1 mouse cellular context compared by ENCODE assay signal in the genomic region with DNA sequence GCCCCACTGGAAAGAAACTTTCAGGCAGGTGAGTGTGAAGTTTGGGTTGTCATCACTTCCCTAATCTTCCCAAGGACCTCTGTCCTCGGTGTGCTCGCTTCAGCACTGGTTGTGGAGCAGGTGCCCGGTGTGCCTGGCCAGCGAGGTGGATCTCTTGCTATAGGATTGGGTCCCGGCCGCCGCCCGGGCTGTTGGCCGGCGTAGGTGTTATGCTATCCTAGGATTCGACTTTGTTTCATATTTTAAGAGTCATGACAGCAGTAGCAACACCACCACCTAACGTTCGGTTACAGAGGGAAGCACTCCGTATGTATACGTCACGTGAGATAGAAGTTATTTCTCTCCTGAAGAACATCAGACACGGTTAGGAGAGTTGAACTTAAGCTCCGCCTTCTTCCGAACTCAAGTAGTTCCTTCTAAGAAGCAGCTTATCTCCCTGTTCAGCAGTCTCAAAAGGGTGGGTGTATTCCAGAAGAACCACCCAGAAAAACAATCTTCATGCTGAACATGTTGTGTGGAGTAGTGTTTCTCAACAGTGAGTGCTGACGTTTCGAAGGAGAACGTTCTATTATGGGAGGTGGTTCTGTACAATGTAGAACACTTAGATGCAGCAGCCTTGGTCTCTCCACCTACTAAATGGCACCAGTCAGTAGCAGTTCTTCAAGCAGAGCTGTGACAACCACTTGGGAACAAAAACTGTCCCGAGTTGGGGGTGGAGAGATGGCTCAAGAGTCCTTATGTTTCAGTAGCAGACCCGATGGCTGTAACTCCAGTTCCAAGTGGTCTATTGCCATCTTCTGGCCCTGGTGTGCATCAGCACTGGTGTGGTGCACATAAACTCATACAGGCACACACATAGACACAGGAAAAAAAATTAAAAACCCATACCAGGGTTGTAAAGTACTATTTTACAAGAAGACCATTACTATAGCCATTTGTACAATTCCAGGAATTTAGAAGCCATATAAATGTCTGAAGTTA.
TF ChIP-seq lines count a peak whose summit lies in the region.

No protein-coding gene starts in this region.

TF ChIP-seq in CH12.LX, 34 proteins besides CTCF, POLR2A, EP300 and RAD21:
- TF ChIP-seq KAT2A (IDR thresholded peaks at IDR 0.05; ENCODE audit: insufficient replicate concordance, low read length) (no peak), ELF1 (IDR thresholded peaks at IDR 0.05; ENCODE audit: low read depth, low read length) (no peak), CHD2 (IDR thresholded peaks at IDR 0.05; ENCODE audit: low read length) (no peak), MAZ (IDR thresholded peaks at IDR 0.05; ENCODE audit: low read depth, low read length) (no peak), SIN3A (IDR thresholded peaks at IDR 0.05; ENCODE audit: low read length) (no peak), NELFE (IDR thresholded peaks at IDR 0.05; ENCODE audit: low read depth, low read length) (no peak), ZNF384 (IDR thresholded peaks at IDR 0.05; ENCODE audit: low read depth, low read length) (no peak), E2F4 (IDR thresholded peaks at IDR 0.05; ENCODE audit: insufficient replicate concordance, low read depth, low read length) (no peak; the same call in 1 of the 2 replicates), USF1 (IDR thresholded peaks at IDR 0.05; ENCODE audit: low read depth, low read length) (no peak; the same call in 1 of the 2 replicates), NRF1 (IDR thresholded peaks at IDR 0.05; ENCODE audit: low read depth, low read length) (no peak), GABPA (IDR thresholded peaks at IDR 0.05; ENCODE audit: insufficient replicate concordance, low read depth, low read length) (no peak), JUND (conservative IDR thresholded peaks at IDR 0.05; ENCODE audit: low read depth, low read length) (no peak), MXI1 (IDR thresholded peaks at IDR 0.05; ENCODE audit: low read depth, low read length) (peak; percentile 86), SMC3 (IDR thresholded peaks at IDR 0.05; ENCODE audit: low read depth, low read length) (no peak), MEF2A (IDR thresholded peaks at IDR 0.05; ENCODE audit: borderline replicate concordance, low read depth, low read length) (no peak), ZMIZ1 (IDR thresholded peaks at IDR 0.05; ENCODE audit: low read depth, low read length) (no peak), UBTF (IDR thresholded peaks at IDR 0.05; ENCODE audit: low read depth, low read length) (no peak), RCOR1 (conservative IDR thresholded peaks at IDR 0.05; ENCODE audit: low read depth, low read length) (no peak), TCF12 (IDR thresholded peaks at IDR 0.05; ENCODE audit: low read depth, low read length) (no peak), BHLHE40 (IDR thresholded peaks at IDR 0.05; ENCODE audit: low read depth, low read length) (peak; percentile 93), MAFK (IDR thresholded peaks at IDR 0.05; ENCODE audit: insufficient replicate concordance, low read length) (no peak), TBP (conservative IDR thresholded peaks at IDR 0.05; ENCODE audit: low read depth, low read length) (0 out of 2 replicates have a peak, but pooled peaks have one; percentile 26), HCFC1 (IDR thresholded peaks at IDR 0.05; ENCODE audit: low read depth, low read length) (no peak)
